Mouse (Mus musculus): ENCODE measurements at regions not wholly inside any gene's neighbourhood (a gene's known extent, or its start where the extent isn't known, plus 50 kb on each side); places are given as distances from the start of the nearest gene placed in this dataset.

DNA sequence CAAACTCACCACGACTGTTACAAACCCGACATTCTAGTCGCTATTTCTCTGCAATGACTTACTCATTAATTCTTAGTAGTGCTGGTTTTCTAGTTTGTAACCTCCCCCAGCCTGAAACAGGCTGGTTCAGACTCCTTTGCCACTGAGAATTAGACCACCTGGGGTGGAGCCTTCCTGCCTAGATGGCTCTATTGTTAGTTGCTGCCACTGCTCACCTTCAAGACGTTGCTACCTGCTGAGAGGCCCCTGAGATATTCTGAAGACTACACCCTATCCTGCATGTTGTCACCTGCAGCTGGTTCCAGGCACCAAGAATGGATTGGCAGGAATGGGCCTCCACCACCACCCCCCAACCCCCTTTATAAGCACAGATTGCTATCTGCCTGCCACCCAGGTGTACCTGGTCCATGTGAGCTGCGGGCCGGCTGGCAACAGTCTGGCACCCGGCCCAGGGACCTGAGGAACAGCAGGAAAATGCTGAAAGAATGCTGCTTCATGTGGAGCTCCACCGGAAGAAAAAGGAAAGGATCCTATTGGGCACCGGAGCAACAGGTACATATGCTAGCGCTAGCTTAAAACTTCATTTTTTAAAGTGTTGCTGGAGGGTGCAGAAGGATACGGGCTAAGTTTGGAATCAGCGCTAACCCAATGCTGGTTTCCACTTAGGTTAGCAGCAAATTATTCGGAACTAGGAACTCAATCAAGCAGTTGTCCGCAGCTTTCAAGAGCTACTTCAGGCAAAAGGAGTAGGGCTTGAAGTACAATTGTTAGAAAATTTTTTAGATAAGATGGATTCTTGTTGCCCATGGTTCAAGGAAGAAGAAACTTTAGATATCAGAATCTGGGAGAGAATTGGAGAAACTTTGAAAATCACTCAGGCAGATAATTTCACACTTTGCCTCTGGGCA is 129.4 kb upstream of the Trim24 start:
- TF ChIP-seq ZKSCAN1 (IDR thresholded peaks at IDR 0.05; ENCODE audit: borderline replicate concordance, low read depth, low read length) (no peak), CTCF (conservative IDR thresholded peaks at IDR 0.05 in 1 of 2, IDR thresholded peaks at IDR 0.05 in 1 of 2; ENCODE audit: low read depth in 2 of 2, low read length in 2 of 2) (no peak), MAX (IDR thresholded peaks at IDR 0.05; ENCODE audit: low read length) (no peak), MXI1 (IDR thresholded peaks at IDR 0.05; ENCODE audit: low read depth, low read length) (no peak), POLR2A (IDR thresholded peaks at IDR 0.05; ENCODE audit: low read depth, low read length) (no peak), MYC (IDR thresholded peaks at IDR 0.05; ENCODE audit: low read depth, low read length) (no peak), UBTF (IDR thresholded peaks at IDR 0.05; ENCODE audit: low read depth, low read length) (no peak), KAT2A (IDR thresholded peaks at IDR 0.05; ENCODE audit: insufficient replicate concordance, low read length) (no peak), MAFK (IDR thresholded peaks at IDR 0.05; ENCODE audit: insufficient replicate concordance, low read length) (no peak), POLR2AphosphoS2 (IDR thresholded peaks at IDR 0.05; ENCODE audit: low read depth, low read length) (no peak)
